Mouse (Mus musculus) hindbrain, embryonic 14.5 days (tissue): Measurements from ENCODE around the gene Lcn10. TPM values are rescaled to one million over a fixed set of nuclear protein-coding genes. Genes with fewer than 3 reads are reported as not detected.
A peak's percentile ranks its signal among the peaks of the same experiment; 100 is the strongest.
"Not testable (repeated sequence)": the region's sequence is repeated elsewhere in the genome, so short reads cannot be mapped to it uniquely, and the experiment has no call there.

Source experiments
- ATAC-seq: fragments of 200-750 bp; cut with Nextera tagmentation; 2 replicates; pipeline ENCODE4 v1.8.0; 2017; ENCODE audit warnings: moderate number of reproducible peaks, mild to moderate bottlenecking, moderate TSS enrichment, moderate library complexity; ENCODE audit not compliant: low FRiP score
- DNase-seq: peaks from one replicate; pipeline ENCODE4 v3.0.0-alpha.2; 2015; ENCODE audit warnings: low spot score
- H3K27ac ChIP-seq: fragments of 300-500 bp; sonication (generic); 2 replicates; pipeline ENCODE4 v1.5.1; 2014; ENCODE audit warnings: mild to moderate bottlenecking, moderate library complexity
- H3K27me3 ChIP-seq: fragments of 300-500 bp; sonication (generic); 2 replicates; pipeline ENCODE4 v1.6.1; 2014; ENCODE audit warnings: mild to moderate bottlenecking, low read length, mixed read lengths; ENCODE audit not compliant: control insufficient read depth, insufficient read depth
- H3K36me3 ChIP-seq: fragments of 300-500 bp; sonication (generic); replicated peaks from 2 replicates; pipeline ENCODE4 v1.6.1; 2014; ENCODE audit not compliant: control insufficient read depth, insufficient read depth
- H3K4me1 ChIP-seq: fragments of 300-500 bp; sonication (generic); replicated peaks from 2 replicates; pipeline ENCODE4 v1.6.1; 2014; ENCODE audit warnings: antibody characterized with exemption, low read length, mixed read lengths; ENCODE audit not compliant: control insufficient read depth, insufficient read depth
- H3K4me2 ChIP-seq: fragments of 300-500 bp; sonication (generic); replicated peaks from 2 replicates; pipeline ENCODE4 v1.6.1; 2014; ENCODE audit warnings: mild to moderate bottlenecking, moderate library complexity
- H3K4me3 ChIP-seq: fragments of 300-500 bp; sonication (generic); replicated peaks from 2 replicates; pipeline ENCODE4 v1.5.1; 2014; ENCODE audit warnings: mild to moderate bottlenecking, low read length
- H3K9ac ChIP-seq: fragments of 300-500 bp; sonication (generic); 2 replicates; pipeline ENCODE4 v1.6.1; 2014
- H3K9me3 ChIP-seq: fragments of 300-500 bp; sonication (generic); 2 replicates; pipeline ENCODE4 v1.6.1; 2016; ENCODE audit warnings: low read length; ENCODE audit not compliant: control insufficient read depth
- WGBS: fragments of 180-500 bp; shearing (Covaris S2); extraction: QIAGEN DNeasy Blood & Tissue Kit; methylation state at CpG from one replicate; pipeline ENCODE4 v1.1.7; 2014; 5-methylcytosine and 5-hydroxymethylcytosine counted together
- polyA plus RNA-seq: library from polyadenylated mRNA; unstranded; fragments of >200 nt; fragmentation: Nextera tagmentation; extraction: Ambion mirVana; gene quantifications from 2 replicates; pipeline ENCODE4 v1.2.1, GENCODE M21; 2014

Gene Lcn10
- polyA plus RNA-seq, 1 experiment from 2014 or later, result not detected

- not testable (repeated sequence) for DNase-seq, H3K4me2 ChIP-seq, H3K36me3 ChIP-seq, H3K4me3 ChIP-seq, H3K27me3 ChIP-seq, H3K27ac ChIP-seq, H3K9ac ChIP-seq, H3K9me3 ChIP-seq, H3K4me1 ChIP-seq, ATAC-seq
- 78% methylated on average over 3 of the region's 3 CpGs for WGBS
Observed at GRCm38 (mm10) chr2:25699743-25700142, 17.2 kb downstream of the Lcn10 start, which contains the start of gene Obp2a. Gene Obp2a (plus strand): TSS chr2:25700043.

GRCm38 (mm10) chr2:25701001-25701400, 18.5 kb downstream of the Lcn10 start:
- no peak overlapping the region for H3K9ac ChIP-seq
- no peaks in the 10 kb centered on the region for H3K27me3 ChIP-seq
- H3K4me2 ChIP-seq, result no peak overlapping the region
- H3K27ac ChIP-seq, result no peak overlapping the region
- H3K4me3 ChIP-seq, result no peak overlapping the region
- no peak for ATAC-seq
- H3K4me1 ChIP-seq, result no peaks in the 10 kb centered on the region
- no peaks in the 10 kb centered on the region for H3K36me3 ChIP-seq
- DNase-seq, result no peak
- H3K9me3 ChIP-seq, result no peaks in the 10 kb centered on the region
- 81% methylated on average over 5 of the region's 5 CpGs for WGBS

- Histone ChIP-seq H3K9ac (no peak overlapping the region), H3K9me3 (no peaks in the 10 kb centered on the region), H3K4me3 (no peak overlapping the region), H3K27me3 (no peaks in the 10 kb centered on the region), H3K27ac (no peak overlapping the region), H3K4me1 (peaks cover 10% of the 10 kb centered on the region), H3K4me2 (no peak overlapping the region), H3K36me3 (no peaks in the 10 kb centered on the region)
- DNase-seq (no peak), ATAC-seq (no peak)
- 92% methylated on average over 4 of the region's 4 CpGs for WGBS
Observed at GRCm38 (mm10) chr2:25703706-25704105, 21.2 kb downstream of the Lcn10 start.

GRCm38 (mm10) chr2:25706643-25707481, 24.3 kb downstream of the Lcn10 start, which contains the start of gene Bmyc:
Gene Bmyc (plus strand): TSS chr2:25706739.
- peak within 1 kb of the TSS; percentile 91 for H3K9ac ChIP-seq
- peak within 1 kb of the TSS; percentile 91 for H3K4me3 ChIP-seq
- DNase-seq (peak; percentile 91), ATAC-seq (peak; percentile 96)
- peaks cover 14% of the 10 kb centered on the region for H3K4me1 ChIP-seq
- no peaks in the 10 kb centered on the region for H3K27me3 ChIP-seq
- peak within 1 kb of the TSS; percentile 79 for H3K4me2 ChIP-seq
- no peaks in the 10 kb centered on the region for H3K9me3 ChIP-seq
- no peaks in the 10 kb centered on the region for H3K36me3 ChIP-seq
- under 1% methylated on average over 78 of the region's 78 CpGs for WGBS
- peak within 1 kb of the TSS; percentile 88 for H3K27ac ChIP-seq

- ATAC-seq (no peak), DNase-seq (peak; percentile 40)
- peak overlapping the region; percentile 79 for H3K4me2 ChIP-seq
- H3K9ac ChIP-seq, result no peak overlapping the region
- H3K9me3 ChIP-seq, result no peaks in the 10 kb centered on the region
- H3K27ac ChIP-seq, result no peak overlapping the region
- H3K36me3 ChIP-seq, result no peaks in the 10 kb centered on the region
- H3K4me3 ChIP-seq, result peak overlapping the region; percentile 91
- H3K27me3 ChIP-seq, result no peaks in the 10 kb centered on the region
- WGBS, result 67% methylated on average over 2 of the region's 2 CpGs
- peaks cover 14% of the 10 kb centered on the region for H3K4me1 ChIP-seq
Observed at GRCm38 (mm10) chr2:25708121-25708520, 25.6 kb downstream of the Lcn10 start.

DNA sequence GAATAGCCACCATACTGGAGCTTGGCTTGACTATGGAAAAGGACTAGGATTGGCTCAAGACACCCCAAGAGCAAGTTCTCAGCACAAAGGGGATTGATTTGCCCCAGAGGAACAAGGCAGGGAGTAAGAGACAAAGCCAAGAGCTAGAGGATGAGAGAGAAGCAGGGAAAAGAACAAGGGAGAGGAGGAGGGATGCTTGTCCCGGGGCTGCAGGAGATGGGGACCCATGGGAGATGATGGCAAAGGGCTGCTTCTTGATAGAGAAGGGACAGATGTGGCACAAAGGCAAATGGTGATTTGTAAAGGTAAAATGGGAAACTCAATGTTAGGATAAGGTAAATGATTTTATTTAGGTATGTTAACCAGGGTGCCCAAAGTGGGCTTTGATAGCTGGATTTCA, 26.5 kb downstream of the Lcn10 start:
- H3K9me3 ChIP-seq, H3K27me3 ChIP-seq, ATAC-seq, DNase-seq, H3K4me3 ChIP-seq, H3K36me3 ChIP-seq, H3K9ac ChIP-seq, H3K27ac ChIP-seq: not testable (repeated sequence)
- peak overlapping the region; percentile 79; the same call in 1 of the 2 replicates for H3K4me2 ChIP-seq
- 100% methylated on average over 1 of the region's 1 CpGs for WGBS
- peaks cover 14% of the 10 kb centered on the region for H3K4me1 ChIP-seq

- H3K9me3 ChIP-seq, ATAC-seq, H3K4me2 ChIP-seq, H3K27ac ChIP-seq, DNase-seq, H3K9ac ChIP-seq, H3K27me3 ChIP-seq, H3K4me3 ChIP-seq, H3K36me3 ChIP-seq: not testable (repeated sequence)
- H3K4me1 ChIP-seq, result peaks cover 14% of the 10 kb centered on the region
- WGBS, result 66% methylated on average over 2 of the region's 2 CpGs
Observed at GRCm38 (mm10) chr2:25709791-25710190, 27.3 kb downstream of the Lcn10 start.

DNA sequence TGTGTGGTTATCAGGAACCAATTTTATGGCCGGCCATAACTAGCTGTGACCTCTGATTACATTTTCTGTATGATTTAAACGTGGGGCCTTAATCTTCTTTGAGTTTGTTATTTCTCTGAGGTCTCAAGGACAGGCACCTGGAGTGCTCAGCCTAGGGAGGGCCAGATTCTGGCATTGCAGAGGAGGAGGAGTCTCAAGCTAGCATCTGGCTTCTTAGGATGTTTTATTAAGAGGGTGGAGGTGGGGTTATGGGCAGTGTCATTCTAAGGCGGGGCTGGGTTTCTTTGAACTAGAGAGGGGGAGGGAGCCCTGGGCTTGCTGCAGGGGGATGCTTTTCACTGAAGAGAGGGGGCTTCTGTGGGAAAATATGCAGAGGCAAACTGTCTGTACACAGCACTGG, 29.1 kb downstream of the Lcn10 start:
- H3K4me1 ChIP-seq, result peaks cover 14% of the 10 kb centered on the region
- not testable (repeated sequence) for H3K27me3 ChIP-seq, H3K9me3 ChIP-seq, ATAC-seq, H3K27ac ChIP-seq, H3K4me3 ChIP-seq, DNase-seq, H3K36me3 ChIP-seq, H3K4me2 ChIP-seq, H3K9ac ChIP-seq
- WGBS, result 36% methylated on average over 3 of the region's 3 CpGs

- H3K4me1 ChIP-seq, result no peaks in the 10 kb centered on the region
- no peak overlapping the region for H3K4me2 ChIP-seq
- no peak overlapping the region for H3K9ac ChIP-seq
- ATAC-seq (no peak), DNase-seq (no peak)
- no peaks in the 10 kb centered on the region for H3K36me3 ChIP-seq
- H3K27ac ChIP-seq, result no peak overlapping the region
- no peak overlapping the region for H3K4me3 ChIP-seq
- no peaks in the 10 kb centered on the region for H3K9me3 ChIP-seq
- no peaks in the 10 kb centered on the region for H3K27me3 ChIP-seq
Observed at GRCm38 (mm10) chr2:25717222-25717621, 34.7 kb downstream of the Lcn10 start.
